Mouse (Mus musculus): ENCODE measurements around the gene Il1rn. TPM values are rescaled to one million over a fixed set of nuclear protein-coding genes. Genes with fewer than 3 reads are reported as not detected.

Il1rn gene
- total RNA-seq, 2 experiments from 2014 or later: not detected

- no peak for DNase-seq
- intact Hi-C loops (cut with DNase I; ENCODE audit: low total_unique reads): no loop called here
Observed at GRCm38 (mm10) chr2:24367895-24368261, 31.2 kb downstream of the Il1rn start.

GRCm38 (mm10) chr2:24378747-24379450, 42.2 kb downstream of the Il1rn start:
- intact Hi-C loops (cut with DNase I; ENCODE audit: low total_unique reads): no loop called here
- DNase-seq: no peak

- intact Hi-C loops (cut with DNase I; ENCODE audit: low total_unique reads): no loop called here
- no peak for DNase-seq
Observed at GRCm38 (mm10) chr2:24382456-24383230, 46.0 kb downstream of the Il1rn start.

GRCm38 (mm10) chr2:24383636-24384035, 47.0 kb downstream of the Il1rn start:
- DNase-seq: no peak
- intact Hi-C loops (cut with DNase I; ENCODE audit: low total_unique reads): no loop called here

GRCm38 (mm10) chr2:24384393-24384792, 47.7 kb downstream of the Il1rn start:
- DNase-seq: no peak
- intact Hi-C loops (cut with DNase I; ENCODE audit: low total_unique reads): no loop called here

GRCm38 (mm10) chr2:24385111-24385961, 48.7 kb downstream of the Il1rn start:
- intact Hi-C loops (cut with DNase I; ENCODE audit: low total_unique reads): no loop called here
- DNase-seq: no peak

GRCm38 (mm10) chr2:24386158-24386963, 49.7 kb downstream of the Il1rn start:
- DNase-seq: no peak
- intact Hi-C loops (cut with DNase I; ENCODE audit: low total_unique reads): no loop called here

- DNase-seq: no peak
- intact Hi-C loops (cut with DNase I; ENCODE audit: low total_unique reads): no loop called here
Observed at GRCm38 (mm10) chr2:24386964-24387320, 50.3 kb downstream of the Il1rn start.

- no peak for DNase-seq
- intact Hi-C loops (cut with DNase I; ENCODE audit: low total_unique reads): no loop called here
Observed at GRCm38 (mm10) chr2:24387361-24388283, 51.0 kb downstream of the Il1rn start.

GRCm38 (mm10) chr2:24393251-24393650, 56.6 kb downstream of the Il1rn start:
- intact Hi-C loops (cut with DNase I; ENCODE audit: low total_unique reads): no loop called here

GRCm38 (mm10) chr2:24397115-24397514, 60.5 kb downstream of the Il1rn start:
- intact Hi-C loops (cut with DNase I; ENCODE audit: low total_unique reads): no loop called here
- no peak for DNase-seq

More at GRCm38 (mm10) chr2:24393251-24393650, 56.6 kb downstream of the Il1rn start:
- DNase-seq: no peak

GRCm38 (mm10) chr2:24400711-24401110, 64.1 kb downstream of the Il1rn start:
- DNase-seq: no peak
- intact Hi-C loops (cut with DNase I; ENCODE audit: low total_unique reads): no loop called here

Other genes starting within 250 kb of the Il1rn start
- gene Tbpl2, start 240.3 kb upstream of the Il1rn start, total RNA-seq (2021): not detected
- not detected for gene Il1f8, start 183.7 kb upstream of the Il1rn start, total RNA-seq (2021)
- gene Il1f9, start 150.4 kb upstream of the Il1rn start, total RNA-seq (2021): not detected
- gene Il1f6, start 121.4 kb upstream of the Il1rn start, total RNA-seq (2021): not detected
- gene Il1f5, start 59.9 kb upstream of the Il1rn start, total RNA-seq (2021): not detected
- gene Il1f10, start 45.7 kb upstream of the Il1rn start, total RNA-seq (2021): not detected
- under 1 TPM; 0.35 to 0.60 TPM for gene Psd4, start 30.7 kb downstream of the Il1rn start, total RNA-seq (2021)
- gene Pax8, start 138.7 kb downstream of the Il1rn start, total RNA-seq (2021): not detected